Mouse (Mus musculus) stomach, postnatal 0 days (tissue): ENCODE data around the gene Tmem230.

Experiments used
- CTCF ChIP-seq: IDR thresholded peaks from 2 replicates; pipeline ENCODE4 v1.5.1; 2016; ENCODE audit warnings: antibody characterized with exemption, low read depth, mild to moderate bottlenecking, moderate library complexity
- EP300 ChIP-seq: optimal IDR thresholded peaks from 2 replicates; pipeline ENCODE3; 2016; ENCODE audit warnings: antibody characterized with exemption

- no peak for TF ChIP-seq EP300
- no peak for TF ChIP-seq CTCF
Observed at GRCm38 (mm10) chr2:132292083-132292482, 44.5 kb upstream of the Tmem230 start.
